Mouse (Mus musculus) thymus, adult 18-20 months (tissue): ENCODE measurements around the gene Plod1.
A peak's percentile ranks its signal among the peaks of the same experiment; 100 is the strongest.

Source experiments
- DNase-seq, 2 experiments: peaks; one replicate each; pipeline ENCODE4 v3.0.0; 2022; ENCODE audit warnings: mixed read lengths in 2 of 2

Gene Plod1

DNA sequence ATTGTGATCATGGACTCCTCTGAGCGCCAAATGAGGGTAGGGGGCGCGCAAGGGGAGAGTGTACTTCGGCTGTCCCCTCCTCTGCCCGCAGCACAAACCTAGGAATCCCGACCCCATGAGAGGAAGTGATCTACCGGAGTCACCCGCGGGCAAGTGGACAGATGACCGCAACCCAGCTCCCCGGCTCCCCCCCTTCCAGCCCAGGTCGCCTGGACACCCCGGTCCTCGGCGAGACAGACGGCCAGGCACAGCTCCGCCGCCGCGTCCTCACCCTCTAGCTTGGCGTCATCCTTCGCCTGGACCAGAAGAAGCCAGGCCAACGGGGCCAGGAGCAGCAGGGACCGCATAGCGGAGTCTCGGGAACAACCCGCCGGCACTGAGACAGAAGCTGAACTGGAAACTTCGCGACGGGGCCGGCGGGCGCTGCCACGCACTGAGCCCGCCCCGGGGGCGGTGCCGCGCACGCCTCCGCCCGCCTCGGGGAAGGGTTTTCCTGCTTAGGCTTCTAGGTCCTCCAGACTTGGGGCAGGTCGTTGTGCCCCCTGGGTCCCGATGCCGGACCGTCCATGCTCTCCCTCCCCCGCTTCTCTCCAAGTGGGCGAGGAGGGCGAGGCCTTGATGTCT, at the start of gene Plod1:
Gene Plod1 (minus strand): TSS at position 437 of the 624 bp plus-strand sequence.
- DNase-seq: peak; percentile 58 to 65

DNA sequence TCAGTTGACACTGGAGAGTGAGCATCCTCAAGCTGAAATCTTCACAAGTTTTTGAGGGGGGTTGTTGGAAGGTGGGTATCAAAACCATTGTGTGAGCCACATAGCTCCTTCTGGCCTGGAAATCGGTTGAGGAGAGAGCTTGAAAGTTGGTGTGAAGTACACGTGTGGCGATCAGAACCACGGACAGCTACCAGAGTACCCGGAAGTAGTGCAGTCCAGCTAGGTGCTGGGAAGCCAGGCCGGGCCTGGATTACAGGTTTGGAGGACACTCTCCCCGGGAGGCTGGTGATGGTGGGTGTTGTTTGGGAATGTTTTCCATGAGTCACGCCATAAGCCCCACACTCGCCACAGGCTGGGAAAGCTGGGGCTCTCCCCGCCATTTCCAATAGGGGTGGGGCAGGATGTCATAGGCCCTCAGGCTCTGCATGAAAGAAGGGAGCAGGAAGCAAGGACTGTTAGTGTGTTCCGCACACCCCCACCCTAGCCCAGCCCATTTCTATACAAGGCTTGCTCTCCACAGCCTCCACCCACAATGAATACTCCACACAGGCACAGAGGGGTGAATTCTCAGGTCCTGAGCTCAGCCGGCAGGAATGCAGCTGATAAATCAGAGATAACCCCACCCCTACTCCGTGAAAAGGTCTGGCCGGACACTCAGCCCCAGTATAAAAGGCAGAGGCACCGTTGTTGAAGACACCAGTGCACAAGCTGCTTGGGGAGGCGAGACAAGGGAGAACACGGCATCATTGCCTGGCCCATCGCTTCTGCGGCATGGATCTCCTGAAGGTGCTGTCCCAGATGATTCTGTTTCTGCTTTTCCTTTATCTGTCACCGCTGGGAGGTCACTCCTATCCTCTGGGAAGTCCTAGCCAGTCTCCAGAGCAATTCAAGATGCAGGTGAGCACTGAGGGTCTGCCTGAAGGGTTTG, 48.9 kb upstream of the Plod1 start, which contains the start of gene Nppb:
Gene Nppb (plus strand): TSS at position 584 of the 928 bp plus-strand sequence.
- DNase-seq: no peak

GRCm38 (mm10) chr4:147979441-147979860, 42.9 kb upstream of the Plod1 start:
- no peak for DNase-seq

GRCm38 (mm10) chr4:147978391-147978790, 41.8 kb upstream of the Plod1 start:
- DNase-seq: no peak

GRCm38 (mm10) chr4:147977726-147978125, 41.2 kb upstream of the Plod1 start:
- no peak for DNase-seq

DNA sequence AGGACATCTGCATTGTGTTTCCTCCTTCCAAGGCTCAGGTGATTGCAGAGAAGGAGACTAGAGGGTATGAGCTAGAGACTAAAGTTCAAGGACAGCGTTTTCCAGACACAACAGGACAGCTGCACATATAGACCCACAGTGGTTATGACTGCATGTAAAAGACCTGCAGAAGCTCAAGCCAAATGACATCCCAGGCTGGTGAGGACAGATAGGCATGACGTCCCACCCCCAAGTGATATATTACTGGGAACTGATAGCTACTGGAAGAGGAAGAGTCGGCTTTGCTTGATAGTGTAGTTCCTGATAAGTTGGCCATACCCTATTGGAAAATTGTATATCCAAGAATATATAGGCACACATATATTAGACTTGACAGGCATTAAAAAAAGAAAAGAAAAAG, 39.7 kb upstream of the Plod1 start:
- DNase-seq: no peak

DNA sequence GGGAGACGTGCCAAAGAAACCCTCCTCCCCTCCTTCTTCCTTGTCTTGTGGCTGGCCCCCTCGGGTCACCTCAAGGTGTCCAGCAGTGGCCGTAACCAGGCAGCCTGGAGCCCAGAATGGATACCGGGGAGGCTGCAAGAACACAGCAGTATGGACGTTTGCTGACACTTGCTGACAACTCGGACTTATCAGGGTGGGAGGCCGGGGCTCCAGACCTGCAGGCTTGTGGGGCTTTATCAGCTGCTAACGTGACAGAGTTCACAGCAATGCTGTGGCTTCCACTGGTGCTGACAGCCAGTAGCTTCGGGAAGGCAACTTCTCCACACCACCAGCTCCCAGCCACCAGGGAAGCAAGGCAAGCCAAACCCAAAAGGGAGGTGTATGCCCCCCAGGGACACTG, 32.8 kb upstream of the Plod1 start:
- DNase-seq: no peak

- no peak for DNase-seq
These were observed 32.2 kb upstream of the Plod1 start for GRCm38 (mm10) chr4:147968816-147969215.

DNA sequence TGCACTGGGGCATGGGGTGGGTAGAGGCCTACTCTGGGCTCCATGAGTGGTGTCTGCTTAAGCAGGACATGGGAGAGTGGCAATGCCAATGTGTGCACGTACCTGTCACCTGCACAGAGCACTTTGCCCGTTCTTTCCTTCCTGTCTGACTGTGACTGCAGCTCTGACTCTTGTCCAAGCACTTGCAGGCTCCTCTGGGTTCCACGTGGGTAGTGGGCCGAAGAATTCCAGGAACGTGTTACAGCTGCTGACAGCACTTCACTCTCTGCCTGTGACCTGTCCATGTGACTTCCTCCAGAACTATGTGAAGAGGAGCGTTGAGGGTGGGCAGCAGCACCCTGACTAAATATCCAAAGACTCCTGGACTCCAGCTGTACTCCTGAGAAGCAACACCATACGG, 29.1 kb upstream of the Plod1 start:
- DNase-seq: no peak

DNA sequence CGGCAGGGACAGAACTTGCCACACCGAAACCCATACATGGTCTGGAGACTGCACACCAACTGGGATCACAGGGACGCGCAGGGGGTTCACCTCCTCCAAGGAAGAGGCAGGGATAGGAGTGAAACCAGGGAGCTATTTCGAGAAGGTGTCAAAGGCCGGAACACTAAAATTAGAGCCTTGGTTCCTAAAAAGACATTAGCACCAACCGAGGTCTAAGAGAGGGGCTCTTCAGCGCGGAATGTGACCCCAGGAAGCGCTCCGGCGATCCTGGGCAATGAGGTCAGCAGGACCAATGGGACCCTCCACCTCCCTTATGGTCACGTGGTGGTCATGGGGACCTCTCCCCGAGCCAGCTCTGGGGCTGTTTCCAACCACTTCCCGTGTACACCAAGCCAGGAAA, 27.1 kb upstream of the Plod1 start:
- DNase-seq: no peak

- DNase-seq: no peak
These were observed 26.2 kb upstream of the Plod1 start for GRCm38 (mm10) chr4:147962781-147963180.

DNA sequence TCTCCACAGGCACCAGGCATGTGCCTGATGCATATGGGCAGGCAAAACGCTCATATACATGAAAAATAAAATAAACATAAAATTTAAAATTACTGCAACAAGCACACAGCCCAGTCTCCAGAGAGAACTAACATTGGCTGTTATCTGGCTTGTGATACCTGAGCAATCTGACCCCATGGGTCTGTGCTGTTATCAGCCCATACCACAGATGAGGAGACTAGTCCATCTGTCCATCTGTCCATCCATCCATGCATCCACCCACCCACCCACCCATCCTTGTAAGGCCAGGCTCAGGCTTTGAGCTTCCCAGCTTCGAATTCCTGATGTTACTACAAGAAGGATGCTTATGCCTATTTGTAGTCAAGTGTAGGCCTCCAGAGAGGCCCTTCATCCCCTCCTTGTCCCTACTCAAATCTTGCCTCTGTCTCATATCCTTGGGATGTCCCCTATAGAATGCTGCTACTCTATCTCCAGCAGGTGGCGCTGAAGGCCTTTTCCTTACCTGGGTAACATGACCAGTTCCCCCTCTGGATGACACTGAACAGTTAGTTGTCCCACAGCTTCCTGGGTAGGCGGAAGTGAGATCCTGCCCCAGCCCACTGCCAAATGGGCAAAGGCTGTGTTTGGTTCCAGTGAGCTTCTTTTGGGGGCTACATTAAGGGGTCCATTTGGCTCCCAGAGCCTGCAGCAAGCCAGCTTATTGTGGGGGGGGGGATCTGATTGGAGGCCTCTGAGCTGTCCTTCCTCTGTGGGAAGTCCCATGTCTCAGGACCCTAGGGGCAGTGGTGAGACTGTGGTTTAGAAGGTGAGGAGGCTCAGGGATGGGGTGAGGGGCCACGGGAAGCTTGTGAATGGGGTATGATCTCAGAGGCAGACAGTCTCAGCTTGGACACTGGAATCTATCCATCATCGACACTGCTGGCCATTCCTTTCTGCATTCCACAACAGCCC, 23.6 kb upstream of the Plod1 start:
- peak in 1 of 2 experiments; percentile 22 for DNase-seq

DNA sequence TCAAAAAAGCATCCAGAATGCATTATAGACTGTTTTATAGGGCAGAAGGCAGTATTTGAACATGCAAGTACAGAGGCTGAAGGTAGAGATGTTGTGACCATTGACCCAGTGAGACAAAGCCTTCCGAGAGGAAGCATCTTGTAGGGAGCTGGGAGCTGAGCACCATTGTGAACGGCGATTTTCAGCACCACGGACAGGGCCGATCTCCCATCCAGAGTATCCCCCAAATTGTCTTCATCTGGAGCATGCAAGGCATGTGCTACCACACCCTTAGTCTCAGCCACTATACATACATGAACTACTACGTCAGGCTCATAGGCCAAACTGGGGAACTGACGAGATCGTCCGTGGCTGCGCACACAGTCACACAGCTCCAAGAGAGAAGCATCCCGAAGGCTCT, 20.6 kb upstream of the Plod1 start:
- DNase-seq: no peak

- no peak for DNase-seq
These were observed 17.0 kb upstream of the Plod1 start for GRCm38 (mm10) chr4:147953590-147953989.

DNA sequence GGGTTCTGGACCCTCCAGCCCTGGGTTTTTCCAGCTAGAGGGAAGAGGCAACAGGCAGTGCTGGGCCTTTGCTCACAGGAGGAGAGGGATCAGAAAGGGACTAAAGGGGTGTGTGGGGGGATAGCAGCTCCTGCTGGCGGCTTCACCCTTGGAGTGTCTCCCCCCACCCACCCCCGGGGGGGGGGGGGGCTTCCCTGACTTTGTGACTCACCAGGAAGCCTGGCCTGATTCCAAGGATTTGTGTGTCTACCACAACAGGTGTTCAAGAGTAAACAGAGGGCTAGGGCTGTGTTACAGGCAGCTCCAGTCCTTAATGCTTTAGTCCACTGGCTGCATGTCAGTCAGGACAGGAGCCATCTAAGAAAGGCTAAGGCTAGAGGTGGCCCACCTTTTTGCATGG, 10.9 kb upstream of the Plod1 start:
- DNase-seq: no peak

DNA sequence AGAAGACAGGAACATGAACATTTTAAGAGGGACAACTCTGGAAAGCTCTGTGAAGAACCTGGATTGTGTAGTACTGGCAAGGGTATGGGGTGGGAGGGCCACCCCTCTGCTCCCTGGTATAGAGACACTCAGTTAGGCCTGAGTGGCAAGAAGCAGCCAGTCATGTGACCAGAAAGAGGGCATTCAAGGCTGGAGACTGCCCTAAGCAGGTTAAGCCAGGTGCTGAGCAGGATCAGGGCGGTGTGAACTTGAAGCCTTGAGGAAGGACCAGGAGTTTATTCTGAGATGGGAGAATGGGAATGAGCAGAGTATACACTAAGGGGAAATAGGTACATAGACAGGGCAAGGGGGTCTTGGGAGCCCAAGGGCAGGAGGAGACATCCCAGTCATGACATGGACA, 6.4 kb upstream of the Plod1 start:
- no peak for DNase-seq

GRCm38 (mm10) chr4:147941045-147942020, 4.8 kb upstream of the Plod1 start:
- DNase-seq: peak; percentile 38 to 44

- DNase-seq: peak; percentile 70 to 82
These were observed 4.0 kb upstream of the Plod1 start, which contains the start of gene 2510039O18Rik for GRCm38 (mm10) chr4:147940576-147941044. 2510039O18Rik (plus strand) TSS chr4:147940895.

- DNase-seq: no peak
These were observed 3.5 kb upstream of the Plod1 start for GRCm38 (mm10) chr4:147940111-147940510.

- DNase-seq: no peak
These were observed 1.9 kb upstream of the Plod1 start for GRCm38 (mm10) chr4:147938148-147939096.
